In genomic region chr14:106190721-106191120, GRCm38 (mm10) we compare ENCODE assay signal across 17 mouse cellular contexts.
"Had no signal": no experiment of that assay in that cellular context is flagged by ENCODE, and none has a peak within 500 bp of the region (broad histone marks: within the 10 kb centered on the region; RNA-seq: fewer than 3 reads in every experiment).

No protein-coding gene starts in this region.

- H3K4me1 ChIP-seq: midbrain, embryonic 12.5 days; midbrain, embryonic 15.5 days; neural tube, embryonic 13.5 days; neural tube, embryonic 15.5 days had no signal

- ATAC-seq: midbrain, embryonic 15.5 days had no signal

- H3K9ac ChIP-seq: lung, embryonic 14.5 days; midbrain, embryonic 12.5 days; midbrain, embryonic 15.5 days; neural tube, embryonic 13.5 days; neural tube, embryonic 15.5 days had no signal

- H3K9me3 ChIP-seq: midbrain, embryonic 12.5 days; midbrain, embryonic 15.5 days; neural tube, embryonic 13.5 days; neural tube, embryonic 15.5 days had no signal

- H3K4me3 ChIP-seq: midbrain, embryonic 12.5 days; midbrain, embryonic 15.5 days; myocyte; neural tube, embryonic 13.5 days; neural tube, embryonic 15.5 days had no signal

- DNase-seq: lung, adult 18-20 months; lung, embryonic 14.5 days; lung, postnatal 10 days; lung, postnatal 4 days; retina, postnatal 1 day; right cerebral cortex, adult 18-20 months; right cerebral cortex, postnatal 25 days; right cerebral cortex, postnatal 4 days; spleen, adult 18-20 months; thymus, adult 18-20 months; thymus, postnatal 14 days; thymus, postnatal 36 days had no signal

- H3K36me3 ChIP-seq: midbrain, embryonic 12.5 days; midbrain, embryonic 15.5 days; neural tube, embryonic 13.5 days; neural tube, embryonic 15.5 days had no signal

- H3K27me3 ChIP-seq: midbrain, embryonic 12.5 days; midbrain, embryonic 15.5 days; neural tube, embryonic 13.5 days; neural tube, embryonic 15.5 days had no signal

- H3K27ac ChIP-seq: midbrain, embryonic 12.5 days; midbrain, embryonic 15.5 days; neural tube, embryonic 13.5 days; neural tube, embryonic 15.5 days had no signal

- H3K4me2 ChIP-seq: lung, embryonic 14.5 days; midbrain, embryonic 12.5 days; midbrain, embryonic 15.5 days; neural tube, embryonic 13.5 days; neural tube, embryonic 15.5 days had no signal
